Mouse (Mus musculus): ENCODE measurements around the gene Tedc2. TPM values are rescaled to one million over a fixed set of nuclear protein-coding genes. Genes with fewer than 3 reads are reported as not detected.

Tedc2 gene
- polyA plus RNA-seq (2012; rRNA removed), result 22.1 and 22.9 TPM in 2 replicates

GRCm38 (mm10) chr17:24220435-24221411 lies at the start of gene Tedc2:
Tedc2 (minus strand) TSS chr17:24220851.

GRCm38 (mm10) chr17:24251320-24252069 lies 30.8 kb upstream of the Tedc2 start, which contains the start of gene Ccnf:
Ccnf (minus strand) TSS chr17:24251484.

GRCm38 (mm10) chr17:24209043-24209915 lies 11.4 kb downstream of the Tedc2 start, which contains the start of gene Ntn3:
Ntn3 (minus strand) TSS chr17:24209531.

GRCm38 (mm10) chr17:24205284-24205888 lies 15.3 kb downstream of the Tedc2 start, which contains the start of gene Tbc1d24:
Tbc1d24 (minus strand) TSS chr17:24205562.

GRCm38 (mm10) chr17:24169317-24170065 lies 51.2 kb downstream of the Tedc2 start, which contains the start of gene Atp6v0c:
Atp6v0c (minus strand) TSS chr17:24169702.

Other genes starting within 250 kb of the Tedc2 start
- gene Prss30, start 240.3 kb downstream of the Tedc2 start, polyA plus RNA-seq (2012; rRNA removed), result 0.45 and 0.56 TPM in 2 replicates
- gene Prss22, start 222.8 kb downstream of the Tedc2 start, polyA plus RNA-seq (2012; rRNA removed), result 3.5 TPM in 1 of 2 replicates, not detected in the other
- gene Prss27, start 182.7 kb downstream of the Tedc2 start, polyA plus RNA-seq (2012; rRNA removed), result 11.0 TPM in 1 of 2 replicates, not detected in the other
- 76.6 and 78.1 TPM in 2 replicates for gene Kctd5, start 147.4 kb downstream of the Tedc2 start, polyA plus RNA-seq (2012; rRNA removed)
- gene Pdpk1, start 69.9 kb downstream of the Tedc2 start, polyA plus RNA-seq (2012; rRNA removed), result 28.3 and 29.4 TPM in 2 replicates
- 28.0 and 29.8 TPM in 2 replicates for gene Amdhd2, start 57.1 kb downstream of the Tedc2 start, polyA plus RNA-seq (2012; rRNA removed)
- 1,667 and 1,726 TPM in 2 replicates for gene Atp6v0c, start 51.1 kb downstream of the Tedc2 start, polyA plus RNA-seq (2012; rRNA removed)
- gene Tbc1d24, start 15.3 kb downstream of the Tedc2 start, polyA plus RNA-seq (2012; rRNA removed), result 79.0 and 83.0 TPM in 2 replicates
- gene Ntn3, start 11.3 kb downstream of the Tedc2 start, polyA plus RNA-seq (2012; rRNA removed), result 9.5 and 9.8 TPM in 2 replicates
- 9.5 and 10.0 TPM in 2 replicates for gene Ccnf, start 30.6 kb upstream of the Tedc2 start, polyA plus RNA-seq (2012; rRNA removed)
- 1.2 TPM in 2 replicates for gene Abca17, start 130.2 kb upstream of the Tedc2 start, polyA plus RNA-seq (2012; rRNA removed)
- 51.3 and 52.5 TPM in 2 replicates for gene Abca3, start 131.1 kb upstream of the Tedc2 start, polyA plus RNA-seq (2012; rRNA removed)
- 342 and 369 TPM in 2 replicates for gene Rnps1, start 193.7 kb upstream of the Tedc2 start, polyA plus RNA-seq (2012; rRNA removed)
- gene Eci1, start 205.8 kb upstream of the Tedc2 start, polyA plus RNA-seq (2012; rRNA removed), result 21.5 and 23.7 TPM in 2 replicates
- gene Dnase1l2, start 222.3 kb upstream of the Tedc2 start, polyA plus RNA-seq (2012; rRNA removed), result 31.0 and 36.4 TPM in 2 replicates
- gene E4f1, start 249.5 kb upstream of the Tedc2 start, polyA plus RNA-seq (2012; rRNA removed), result 80.4 and 89.3 TPM in 2 replicates
- 51.9 and 56.2 TPM in 2 replicates for gene Pgp, start 249.5 kb upstream of the Tedc2 start, polyA plus RNA-seq (2012; rRNA removed)

Data from central nervous system, embryonic 18 days (tissue).